Mouse (Mus musculus) hindbrain, embryonic 16.5 days (tissue): ENCODE data around the gene Tmem183a. TPM values are rescaled to one million over a fixed set of nuclear protein-coding genes. Genes with fewer than 3 reads are reported as not detected.

Experiments
- ATAC-seq: fragments of 200-750 bp; cut with Nextera tagmentation; 2 replicates; pipeline ENCODE4 v1.8.0; 2017; ENCODE audit warnings: moderate TSS enrichment, moderate library complexity
- H3K27ac ChIP-seq: fragments of 300-500 bp; sonication (generic); 2 replicates; pipeline ENCODE4 v1.5.1; 2014; ENCODE audit warnings: low read depth, mild to moderate bottlenecking, control low read depth, low read length, moderate library complexity
- H3K27me3 ChIP-seq: fragments of 300-500 bp; sonication (generic); replicated peaks from 2 replicates; pipeline ENCODE4 v1.6.1; 2014; ENCODE audit warnings: low read length; ENCODE audit not compliant: control insufficient read depth, insufficient read depth
- H3K36me3 ChIP-seq: fragments of 300-500 bp; sonication (generic); 2 replicates; pipeline ENCODE4 v1.6.1; 2014; ENCODE audit warnings: mild to moderate bottlenecking, low read length, moderate library complexity, mixed read lengths; ENCODE audit not compliant: control insufficient read depth, insufficient read depth
- H3K4me1 ChIP-seq: fragments of 300-500 bp; sonication (generic); 2 replicates; pipeline ENCODE4 v1.6.1; 2014; ENCODE audit warnings: low read depth, low read length; ENCODE audit not compliant: control insufficient read depth, insufficient read depth
- H3K4me2 ChIP-seq: fragments of 300-500 bp; sonication (generic); 2 replicates; pipeline ENCODE4 v1.6.1; 2014; ENCODE audit warnings: mild to moderate bottlenecking, low read length, control low read depth, moderate library complexity
- H3K4me3 ChIP-seq: fragments of 300-500 bp; sonication (generic); 2 replicates; pipeline ENCODE4 v1.5.1; 2014; ENCODE audit warnings: mild to moderate bottlenecking, low read length, control low read depth, moderate library complexity
- H3K9ac ChIP-seq: fragments of 300-500 bp; sonication (generic); 2 replicates; pipeline ENCODE4 v1.6.1; 2014; ENCODE audit warnings: low read depth, mild to moderate bottlenecking, control low read depth, low read length, moderate library complexity
- H3K9me3 ChIP-seq: fragments of 300-500 bp; sonication (generic); 2 replicates; pipeline ENCODE4 v1.6.1; 2014; ENCODE audit warnings: mild to moderate bottlenecking, low read length, moderate library complexity; ENCODE audit not compliant: control insufficient read depth
- WGBS: fragments of 180-500 bp; shearing (Covaris S2); extraction: QIAGEN DNeasy Blood & Tissue Kit; methylation state at CpG from one replicate; pipeline ENCODE4 v1.1.7; 2014; 5-methylcytosine and 5-hydroxymethylcytosine counted together
- polyA plus RNA-seq: library from polyadenylated mRNA; unstranded; fragments of >200 nt; fragmentation: Nextera tagmentation; extraction: Ambion mirVana; gene quantifications from 2 replicates; pipeline ENCODE4 v1.2.1, GENCODE M21; 2015

The Tmem183a gene
- polyA plus RNA-seq, 1 experiment from 2014 or later = 132 TPM

DNA sequence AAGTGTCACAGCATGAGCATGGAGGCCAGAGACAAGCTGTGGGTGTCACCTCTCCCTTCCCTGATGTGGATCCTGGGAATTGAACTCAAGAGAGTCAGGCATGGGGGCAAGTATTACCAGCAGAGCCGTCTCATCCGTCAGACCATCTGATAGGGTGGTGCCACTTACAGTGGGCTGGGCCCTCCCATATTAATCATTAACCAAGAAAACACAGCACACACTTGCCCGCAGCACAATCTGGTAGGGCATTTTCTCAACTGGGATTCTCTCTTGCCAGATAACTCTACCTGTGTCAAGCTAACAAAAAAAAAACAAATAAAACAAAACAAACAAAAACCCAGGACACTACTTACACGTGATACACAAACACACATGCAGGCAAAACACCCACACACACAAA is 4.3 kb downstream of the Tmem183a start:
- Histone ChIP-seq H3K9me3 (no peaks in the 10 kb centered on the region), H3K36me3 (peaks cover 34% of the 10 kb centered on the region), H3K4me3 (no peak overlapping the region), H3K9ac (no peak overlapping the region), H3K27me3 (no peaks in the 10 kb centered on the region), H3K4me1 (peaks cover 14% of the 10 kb centered on the region), H3K4me2 (no peak overlapping the region), H3K27ac (no peak overlapping the region)
- ATAC-seq = no peak
- WGBS = 71% methylated on average over 4 of the region's 4 CpGs

DNA sequence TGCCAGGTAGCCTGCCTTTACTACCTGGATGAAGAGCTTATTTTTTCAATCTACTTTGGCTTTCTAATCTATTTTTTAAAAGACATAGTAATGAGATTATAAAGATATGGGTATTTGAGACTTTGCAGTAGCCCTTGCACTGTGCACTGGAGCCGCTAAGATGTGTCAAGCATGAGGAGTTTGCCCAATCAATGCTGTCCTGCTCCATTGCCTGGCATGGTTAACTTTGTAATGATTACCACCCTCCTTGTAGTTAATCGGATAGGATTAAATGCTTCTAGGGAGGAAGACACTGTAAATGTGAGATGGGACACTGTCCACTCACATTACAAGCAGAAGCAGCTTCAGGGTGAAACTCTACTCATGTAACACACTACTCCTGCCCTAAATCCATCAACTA is 8.5 kb downstream of the Tmem183a start:
- no peak for ATAC-seq
- H3K27me3 ChIP-seq = no peaks in the 10 kb centered on the region
- H3K9me3 ChIP-seq = no peaks in the 10 kb centered on the region
- H3K4me1 ChIP-seq = no peaks in the 10 kb centered on the region
- no peak overlapping the region for H3K4me2 ChIP-seq
- no peak overlapping the region for H3K27ac ChIP-seq
- WGBS = 92% methylated on average over 2 of the region's 2 CpGs
- H3K9ac ChIP-seq = no peak overlapping the region
- H3K36me3 ChIP-seq = peaks cover 58% of the 10 kb centered on the region
- H3K4me3 ChIP-seq = no peak overlapping the region

DNA sequence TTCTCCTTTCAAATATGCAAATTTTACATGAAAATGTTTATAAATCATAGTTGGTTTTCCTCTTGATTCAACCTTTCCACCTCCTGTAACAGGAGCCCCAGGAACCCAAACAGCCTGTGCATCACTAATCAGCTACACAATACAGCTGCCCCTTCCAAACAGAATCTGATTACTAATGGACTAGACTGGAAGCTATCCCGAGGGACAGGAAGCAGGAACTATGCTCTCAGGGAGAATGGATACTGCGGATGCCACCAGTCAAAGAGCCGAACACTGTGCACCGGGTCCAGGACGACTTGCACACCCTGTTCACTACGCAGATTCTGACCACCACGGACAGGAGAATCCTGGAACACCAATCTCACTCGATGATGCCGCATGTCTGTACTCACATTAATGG is 14.0 kb downstream of the Tmem183a start:
- ATAC-seq = no peak
- WGBS = 83% methylated on average over 9 of the region's 9 CpGs
- Histone ChIP-seq H3K36me3 (peaks cover 42% of the 10 kb centered on the region), H3K4me2 (no peak overlapping the region), H3K9me3 (no peaks in the 10 kb centered on the region), H3K27ac (no peak overlapping the region), H3K9ac (no peak overlapping the region), H3K4me1 (peaks cover 5% of the 10 kb centered on the region), H3K27me3 (no peaks in the 10 kb centered on the region), H3K4me3 (no peak overlapping the region)

DNA sequence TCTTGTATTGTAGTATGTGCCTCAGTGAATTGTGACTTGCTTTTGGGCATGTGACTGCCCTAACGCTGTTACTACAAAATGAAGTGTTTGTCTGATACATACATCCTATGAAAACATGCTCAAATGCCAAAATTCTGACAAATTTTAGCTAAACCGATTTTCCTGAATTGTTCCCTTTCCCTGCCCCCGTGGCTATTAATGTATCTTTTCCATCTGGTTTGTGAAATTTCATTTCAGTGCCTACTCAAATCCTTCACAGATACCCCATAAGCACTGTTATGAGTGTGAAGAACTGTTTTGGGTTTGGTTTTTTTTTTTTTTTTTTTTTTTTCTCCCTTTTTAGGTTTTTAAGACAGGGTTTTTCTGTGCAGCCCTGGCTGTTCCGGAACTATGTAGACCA is 16.7 kb downstream of the Tmem183a start:
- H3K4me3 ChIP-seq = peak overlapping the region; percentile 54
- ATAC-seq = no peak
- no peaks in the 10 kb centered on the region for H3K9me3 ChIP-seq
- H3K9ac ChIP-seq = no peak overlapping the region
- 84% methylated on average over 4 of the region's 4 CpGs for WGBS
- peaks cover 19% of the 10 kb centered on the region for H3K36me3 ChIP-seq
- peak overlapping the region; percentile 79 for H3K27ac ChIP-seq
- peak overlapping the region; percentile 70 for H3K4me2 ChIP-seq
- H3K4me1 ChIP-seq = peaks cover 12% of the 10 kb centered on the region
- H3K27me3 ChIP-seq = no peaks in the 10 kb centered on the region

DNA sequence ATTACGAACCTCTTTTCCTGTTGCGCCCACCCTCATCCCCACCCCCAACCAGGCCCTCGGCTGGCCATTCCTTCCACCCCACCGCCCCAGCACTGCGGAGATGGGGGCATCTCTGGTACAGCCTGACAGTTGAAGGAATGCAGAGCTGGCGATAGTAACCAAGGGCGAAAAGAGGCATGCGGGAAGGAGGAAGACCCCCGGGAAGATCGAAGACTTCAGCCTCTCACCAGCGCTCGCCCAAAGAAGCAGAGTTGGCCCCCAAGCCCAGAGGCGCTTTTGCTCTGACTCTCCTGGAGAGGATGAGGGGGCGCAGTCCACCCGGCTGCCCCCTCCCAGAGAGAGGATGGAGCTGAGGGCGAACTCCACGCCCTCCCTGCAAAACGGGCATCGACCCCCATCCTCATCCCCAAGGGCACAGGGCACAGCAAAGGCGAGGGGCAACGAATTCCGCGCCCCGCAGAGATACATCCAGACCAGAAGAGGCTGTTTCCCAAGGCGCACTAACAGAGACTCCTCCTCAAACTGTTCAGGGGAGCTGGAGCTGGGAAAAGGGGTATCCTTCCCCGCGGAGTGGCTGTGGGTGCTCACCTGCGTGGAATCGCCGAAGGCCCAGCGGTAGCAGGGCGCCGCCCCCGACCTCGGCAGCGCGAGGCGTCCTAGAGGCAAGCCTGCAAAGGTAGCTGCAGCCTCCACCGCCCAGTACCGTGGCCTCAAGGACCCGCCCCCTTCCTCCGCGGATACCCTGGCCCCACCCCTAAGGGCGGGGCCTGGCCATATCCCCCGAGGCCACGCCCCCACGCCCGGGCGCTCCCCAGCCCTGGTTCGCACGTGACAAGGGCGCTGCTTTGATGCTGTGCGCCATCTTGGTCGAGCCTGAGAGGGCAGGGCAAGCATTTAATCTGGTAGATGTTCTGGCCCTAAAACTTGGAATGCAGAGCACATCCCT is 17.5 kb downstream of the Tmem183a start:
- H3K4me3 ChIP-seq = peak overlapping the region; percentile 54
- peaks cover 11% of the 10 kb centered on the region for H3K36me3 ChIP-seq
- ATAC-seq = peak; percentile 95
- H3K4me1 ChIP-seq = peaks cover 12% of the 10 kb centered on the region
- no peaks in the 10 kb centered on the region for H3K27me3 ChIP-seq
- H3K9me3 ChIP-seq = no peaks in the 10 kb centered on the region
- WGBS = 1% methylated on average over 53 of the region's 54 CpGs
- peak overlapping the region; percentile 70 for H3K4me2 ChIP-seq
- H3K27ac ChIP-seq = peak overlapping the region; percentile 79
- peak overlapping the region; percentile 70 for H3K9ac ChIP-seq

DNA sequence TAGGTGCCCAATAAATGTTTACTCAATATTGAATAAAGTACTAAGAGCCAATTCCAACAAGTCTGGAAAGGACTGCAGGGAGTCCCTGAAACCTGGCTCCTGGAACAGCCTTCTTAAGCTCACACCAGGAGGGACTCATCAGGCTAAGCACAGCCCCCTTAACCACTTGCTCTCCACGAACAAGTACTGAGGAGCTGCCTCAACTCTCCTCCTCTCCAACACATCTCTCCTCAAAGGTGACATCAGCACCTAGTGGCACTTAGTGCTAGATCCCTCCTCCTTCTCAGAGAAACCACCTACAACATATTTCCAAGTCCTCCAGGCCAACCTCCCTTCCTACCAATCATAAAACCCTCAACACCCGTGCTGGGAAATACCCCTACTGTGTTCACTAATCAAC is 18.2 kb downstream of the Tmem183a start:
- Histone ChIP-seq H3K36me3 (peaks cover 11% of the 10 kb centered on the region), H3K4me1 (peaks cover 12% of the 10 kb centered on the region), H3K4me3 (peak overlapping the region; percentile 54), H3K9ac (peak overlapping the region; percentile 70), H3K9me3 (no peaks in the 10 kb centered on the region), H3K27ac (peak overlapping the region; percentile 79), H3K27me3 (no peaks in the 10 kb centered on the region), H3K4me2 (peak overlapping the region; percentile 70)
- 0% methylated on average over 2 of the region's 2 CpGs for WGBS
- ATAC-seq = peak; percentile 50

DNA sequence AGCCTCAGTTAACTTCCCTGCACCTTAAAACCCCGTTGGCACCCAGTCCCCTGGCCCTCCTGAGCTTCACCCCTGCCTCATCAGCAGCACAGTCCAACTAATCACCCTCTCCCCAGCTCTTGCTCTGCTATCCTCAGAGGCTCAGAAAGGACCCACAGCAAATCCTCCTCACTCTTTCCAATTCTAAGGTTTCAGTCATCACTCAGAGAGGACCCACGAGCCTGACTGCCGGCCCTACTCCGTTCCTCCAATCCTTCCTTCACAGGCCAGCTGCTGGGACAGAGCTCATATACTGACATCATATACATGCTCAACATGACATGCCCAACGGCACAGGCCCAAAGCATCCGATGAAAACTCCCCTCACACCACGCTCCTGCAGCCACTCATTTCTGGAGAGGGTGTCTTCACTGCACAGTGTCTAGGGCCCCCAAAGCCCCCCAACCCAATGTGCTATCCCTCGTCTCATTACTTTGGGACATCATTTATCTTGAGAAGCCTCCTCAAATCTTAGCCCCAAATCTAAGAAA is 18.9 kb downstream of the Tmem183a start:
- Histone ChIP-seq H3K9me3 (no peaks in the 10 kb centered on the region), H3K4me2 (peak overlapping the region; percentile 70), H3K4me3 (peak overlapping the region; percentile 54), H3K4me1 (peaks cover 12% of the 10 kb centered on the region), H3K27me3 (no peaks in the 10 kb centered on the region), H3K36me3 (peaks cover 9% of the 10 kb centered on the region), H3K9ac (no peak overlapping the region), H3K27ac (no peak overlapping the region)
- WGBS = 79% methylated on average over 8 of the region's 8 CpGs
- no peak for ATAC-seq

DNA sequence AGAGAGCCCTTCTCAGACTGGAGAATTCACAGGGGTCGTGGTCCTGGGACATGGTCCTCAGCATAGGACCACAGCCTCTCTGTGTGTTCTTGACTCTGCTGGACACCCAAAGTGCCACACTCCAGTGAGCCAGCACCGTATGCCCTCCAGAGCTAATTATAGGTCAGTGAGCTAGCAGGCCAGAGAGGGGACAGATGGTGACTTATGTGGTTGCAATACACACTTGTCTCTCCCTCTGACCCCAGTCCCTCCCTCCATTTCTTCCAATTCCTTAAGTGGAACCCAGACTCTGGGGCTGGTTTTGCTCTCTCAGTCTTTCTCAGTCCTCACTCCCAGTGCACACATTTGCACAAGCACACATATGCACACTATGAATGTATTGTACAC is 19.5 kb downstream of the Tmem183a start:
- Histone ChIP-seq H3K4me3 (peak overlapping the region; percentile 2), H3K27me3 (no peaks in the 10 kb centered on the region), H3K36me3 (peaks cover 5% of the 10 kb centered on the region; the same call in 1 of the 2 replicates), H3K4me2 (peak overlapping the region; percentile 70), H3K27ac (no peak overlapping the region), H3K4me1 (peaks cover 12% of the 10 kb centered on the region), H3K9ac (no peak overlapping the region), H3K9me3 (no peaks in the 10 kb centered on the region)
- WGBS = 65% methylated on average over 2 of the region's 2 CpGs
- ATAC-seq = no peak

DNA sequence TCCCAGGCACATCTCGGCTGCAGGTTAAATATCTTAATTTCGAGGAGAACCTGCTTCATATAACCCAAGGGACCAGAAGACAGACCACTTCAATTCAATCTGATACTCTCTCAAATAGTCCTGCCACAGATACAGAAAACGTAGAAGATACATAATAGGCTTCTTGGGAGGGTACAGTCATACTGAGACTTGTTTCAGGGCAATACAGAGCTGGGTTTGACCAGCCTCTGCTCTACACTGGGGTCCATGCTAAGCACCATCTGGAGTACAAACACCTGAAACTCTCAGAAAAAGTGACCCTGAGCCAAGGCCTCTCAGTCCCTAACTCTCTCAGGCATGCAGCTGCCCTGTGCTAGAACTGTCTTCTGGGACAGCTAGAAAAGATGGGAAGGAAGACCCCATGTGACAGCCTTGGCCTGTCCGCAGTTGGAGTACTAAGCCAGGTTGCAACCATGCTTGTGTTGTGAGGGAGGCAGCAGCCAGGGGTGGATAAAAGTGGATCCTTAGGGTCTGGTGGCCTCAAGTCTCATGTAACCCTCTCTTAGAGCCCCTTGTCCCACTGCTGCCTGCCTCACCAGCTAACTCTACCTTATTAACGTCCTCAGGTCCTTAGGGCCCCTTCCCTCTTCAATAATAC is 20.0 kb downstream of the Tmem183a start:
- Histone ChIP-seq H3K27ac (no peak overlapping the region), H3K4me3 (no peak overlapping the region), H3K9ac (no peak overlapping the region), H3K27me3 (no peaks in the 10 kb centered on the region), H3K9me3 (no peaks in the 10 kb centered on the region), H3K36me3 (peaks cover 5% of the 10 kb centered on the region; the same call in 1 of the 2 replicates), H3K4me1 (peaks cover 12% of the 10 kb centered on the region), H3K4me2 (peak overlapping the region; percentile 70)
- 80% methylated on average over 5 of the region's 5 CpGs for whole genome bisulfite sequencing
- no peak for ATAC-seq
